Mouse (Mus musculus): Measurements from ENCODE around the gene Radil.
A peak's percentile ranks its signal among the peaks of the same experiment; 100 is the strongest.

The Radil gene

DNA sequence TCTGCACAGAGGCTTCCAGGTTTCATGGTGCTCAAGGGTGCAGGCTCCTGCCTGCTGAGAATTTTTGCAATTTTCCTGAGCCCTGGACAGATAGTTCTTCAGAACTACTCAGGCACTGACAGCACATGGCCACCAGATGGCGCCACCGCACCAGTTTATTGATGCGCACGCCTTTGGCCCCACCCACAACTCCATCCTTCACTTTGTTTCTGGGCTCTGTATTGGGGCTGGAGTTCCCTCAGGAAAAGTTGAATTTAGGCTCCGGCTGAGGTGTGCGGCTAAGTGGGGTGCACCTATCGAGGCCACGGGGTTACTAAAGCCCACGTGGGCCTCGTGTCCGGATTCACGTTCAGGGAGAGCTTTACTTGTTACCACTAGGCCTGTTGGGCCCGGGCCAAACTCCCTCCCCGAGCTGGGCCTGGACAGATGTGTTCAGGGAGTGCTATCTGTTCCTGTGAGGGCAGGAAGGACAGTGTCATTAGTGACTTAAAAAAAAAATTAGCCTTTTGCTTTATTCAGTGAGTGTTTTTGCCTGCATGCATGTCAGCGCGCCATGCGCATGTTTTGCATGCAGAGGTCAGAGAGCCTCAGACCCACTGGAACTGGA, 72.0 kb downstream of the Radil start:
- peak; percentile 69 for DNase-seq (ENCODE audit: low read depth)

DNA sequence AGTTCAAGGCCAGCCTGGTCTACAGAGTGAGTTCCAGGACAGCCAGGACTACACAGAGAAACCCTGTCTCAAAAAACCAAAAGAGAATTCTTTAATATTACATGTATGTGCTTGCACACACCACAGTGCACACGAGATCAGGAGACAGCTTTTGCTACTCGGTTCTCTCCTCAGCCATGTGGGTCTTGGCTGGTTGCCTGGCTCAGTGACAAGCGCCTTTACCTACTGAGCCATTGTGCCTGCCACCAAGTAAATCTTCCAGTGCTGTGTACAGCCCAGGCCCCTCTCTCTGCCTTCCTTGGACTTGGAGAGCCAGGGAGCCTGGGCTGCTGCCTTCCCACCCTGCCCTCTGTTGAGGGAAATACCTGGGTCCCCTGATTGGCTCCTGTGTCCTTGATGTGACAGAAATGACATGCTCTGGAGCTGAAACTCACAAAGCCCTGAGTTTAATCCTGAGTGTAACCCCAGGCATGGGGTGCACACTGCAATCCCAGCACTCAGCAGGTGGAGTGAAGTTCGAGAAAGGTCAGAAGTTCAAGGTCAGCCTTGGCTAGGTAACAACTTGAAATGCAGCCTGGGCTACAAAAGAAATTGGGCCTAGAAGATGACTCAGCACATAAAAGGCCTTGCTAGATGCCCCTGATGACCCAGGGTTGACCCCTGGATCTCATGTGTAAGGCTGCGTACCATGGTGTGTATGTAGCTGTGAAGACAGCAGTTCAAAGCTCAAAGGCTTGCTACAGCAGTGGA, 72.9 kb downstream of the Radil start:
- no peak for DNase-seq (ENCODE audit: low read depth)

DNA sequence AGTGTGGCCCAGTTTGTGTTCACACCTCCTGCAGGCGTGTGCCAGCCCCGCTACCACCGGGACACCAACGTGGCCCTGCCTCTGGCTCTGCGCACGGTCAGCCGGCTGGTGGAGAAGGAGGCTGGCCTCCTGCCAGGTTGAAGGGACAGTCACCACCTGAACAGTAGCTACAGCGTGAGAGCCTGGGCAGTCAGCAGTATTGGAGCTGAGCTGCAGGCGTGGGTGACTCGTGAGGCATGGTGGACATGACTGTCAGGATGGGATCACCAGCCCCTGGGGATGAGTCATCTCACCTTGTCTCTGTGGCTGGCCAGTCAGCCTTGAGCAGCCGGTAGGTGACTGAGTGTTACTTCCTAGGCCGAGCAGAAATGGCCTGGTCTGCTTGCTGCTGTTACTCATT, 73.6 kb downstream of the Radil start:
- no peak for DNase-seq (ENCODE audit: low read depth)

DNA sequence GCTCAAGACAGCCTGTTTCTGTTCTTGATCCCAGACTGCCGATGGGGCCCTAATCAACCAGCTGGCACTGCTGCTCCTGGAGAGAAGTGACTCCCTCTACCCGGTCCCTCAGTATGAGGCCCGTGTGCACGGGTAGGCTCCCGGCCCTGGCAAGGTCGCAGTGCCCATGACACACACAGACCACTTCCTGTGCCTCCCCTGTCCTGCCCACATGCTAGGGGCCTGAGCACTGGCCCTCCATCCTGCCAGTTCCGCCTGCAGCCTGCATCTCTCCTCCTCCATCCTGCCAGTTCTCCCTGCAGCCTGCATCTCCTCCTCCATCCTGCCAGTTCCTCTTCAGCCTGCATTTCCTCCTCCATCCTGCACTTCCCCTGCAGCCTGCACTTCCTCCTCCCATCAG, 75.2 kb downstream of the Radil start:
- no peak for DNase-seq (ENCODE audit: low read depth)

DNA sequence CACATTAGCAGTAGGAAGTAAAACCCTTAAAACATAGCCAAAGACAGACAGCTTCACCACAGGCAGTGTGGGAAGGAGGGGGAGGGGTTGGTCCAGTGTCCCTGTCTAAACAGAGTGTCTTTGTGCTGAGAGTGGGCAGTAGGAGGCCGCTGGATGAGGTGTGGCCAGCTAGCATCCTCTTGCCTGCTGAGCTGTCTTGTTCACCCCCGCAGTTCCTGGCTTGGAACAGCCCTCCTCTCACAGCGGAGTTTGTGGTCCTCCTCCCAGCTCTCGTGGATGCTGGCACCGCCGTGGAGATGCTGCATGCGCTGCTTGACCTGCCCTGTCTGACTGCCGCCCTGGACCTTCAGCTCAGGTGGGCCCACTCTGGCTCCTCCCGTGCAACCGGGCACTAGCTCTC, 77.2 kb downstream of the Radil start:
- no peak for DNase-seq (ENCODE audit: low read depth)

DNA sequence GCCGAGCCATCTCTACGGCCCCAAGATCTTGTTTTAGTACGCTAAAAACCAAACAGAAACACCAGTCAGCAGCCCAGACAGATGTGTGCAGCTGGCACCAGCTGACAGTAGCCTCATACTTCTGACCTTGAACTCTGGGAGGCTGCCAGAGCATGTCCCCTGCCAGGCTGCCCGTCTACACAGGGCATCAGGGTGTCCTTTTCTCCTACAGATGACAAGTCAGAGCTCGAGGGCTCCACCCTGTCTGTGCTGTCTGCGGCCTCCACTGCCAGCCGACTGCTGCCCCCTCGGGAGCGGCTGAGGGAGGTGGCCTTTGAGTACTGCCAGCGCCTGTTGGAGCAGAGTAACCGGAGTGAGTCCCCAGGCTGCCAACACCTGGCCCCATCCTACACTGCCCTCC, 81.1 kb downstream of the Radil start:
- no peak for DNase-seq (ENCODE audit: low read depth)

DNA sequence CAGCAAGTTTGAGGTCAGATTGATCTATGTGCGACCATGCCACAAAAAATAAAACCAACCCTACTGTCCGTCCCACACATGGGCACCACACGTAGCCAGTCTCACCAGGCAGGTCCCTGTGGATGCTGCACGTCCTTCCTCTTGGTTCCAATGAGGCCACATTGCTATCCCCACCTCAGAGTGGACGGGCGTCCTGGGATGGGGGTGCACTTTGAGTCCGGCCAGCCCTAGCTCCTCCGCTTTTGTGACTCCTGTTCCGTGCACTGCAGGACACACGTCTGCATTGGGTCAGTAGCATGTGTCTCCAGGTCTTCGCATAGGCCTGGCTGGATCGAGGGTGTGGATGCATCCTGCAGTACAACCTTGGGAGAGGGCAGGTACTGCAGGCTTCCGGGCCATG, 82.5 kb downstream of the Radil start:
- no peak for DNase-seq (ENCODE audit: low read depth)

DNA sequence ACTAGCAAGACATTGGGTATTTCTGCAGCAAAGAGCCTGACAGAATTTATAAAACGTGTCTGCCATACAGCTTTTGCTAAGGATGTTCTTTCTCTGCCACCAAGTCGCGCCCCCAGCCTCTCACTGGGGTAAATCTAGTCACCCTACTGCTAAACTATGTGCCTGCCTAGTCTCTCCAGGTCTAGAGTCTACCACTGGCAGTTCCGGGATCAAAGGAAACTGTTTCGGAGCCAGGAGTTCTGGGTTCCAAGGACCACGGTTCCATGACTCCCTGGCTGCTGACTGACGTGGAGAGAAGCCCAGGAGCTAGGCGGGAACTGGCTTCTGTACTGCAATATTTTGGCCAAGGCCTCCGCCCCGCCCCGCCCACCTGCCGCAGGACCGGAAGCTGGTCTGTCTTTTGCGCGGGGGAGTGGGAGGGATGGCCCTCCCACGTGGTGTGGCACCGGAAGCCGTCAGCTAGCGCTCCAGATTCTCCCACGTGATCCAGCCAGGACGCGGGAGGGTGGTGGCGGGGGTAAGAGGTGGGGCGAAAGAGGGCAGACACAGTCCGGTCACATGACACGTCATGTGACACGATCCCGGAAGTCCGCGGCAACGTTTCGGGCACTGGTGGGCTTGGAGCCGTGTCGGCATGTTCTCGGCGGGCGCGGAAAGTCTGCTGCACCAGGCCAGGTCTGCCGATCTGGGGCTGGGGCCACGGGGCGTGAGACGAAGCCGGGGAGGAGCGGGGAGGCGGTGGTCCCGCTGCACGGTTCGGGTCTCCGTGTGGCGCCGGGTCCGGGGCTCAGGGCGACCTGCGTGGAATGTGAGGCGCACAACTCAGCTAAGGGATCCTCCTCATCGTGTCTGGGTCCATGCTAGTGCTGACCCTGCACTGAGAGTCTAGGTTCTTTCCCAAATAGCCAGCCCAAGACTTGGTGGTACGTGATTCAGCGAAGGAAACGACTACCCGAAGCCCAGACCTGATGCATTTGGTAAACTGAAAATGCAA, 87.1 kb downstream of the Radil start, which contains the start of gene Ap5z1:
Gene Ap5z1 (plus strand): TSS at position 484 of the 994 bp plus-strand sequence.
- DNase-seq (ENCODE audit: low read depth) = peak; percentile 88

DNA sequence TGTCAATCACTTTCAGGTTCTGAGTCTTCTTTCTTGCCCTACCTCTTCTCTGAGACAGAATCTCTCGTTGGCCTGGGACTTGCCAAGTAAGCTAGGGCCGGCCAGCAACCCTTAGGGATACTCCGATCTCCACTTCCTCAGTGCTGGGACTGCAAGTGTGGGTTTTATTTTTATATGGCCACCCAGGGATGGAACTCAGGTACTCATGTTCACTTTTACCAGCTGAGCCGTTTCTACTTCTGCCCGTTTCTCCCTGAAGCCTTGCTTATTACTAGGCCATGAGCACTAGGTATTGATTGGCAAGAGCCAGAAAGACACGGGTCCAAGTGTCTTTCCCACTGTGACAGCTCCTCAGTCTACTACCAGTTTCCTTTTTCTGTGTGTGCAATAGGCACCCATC, 87.9 kb downstream of the Radil start:
- no peak for DNase-seq (ENCODE audit: low read depth)

DNA sequence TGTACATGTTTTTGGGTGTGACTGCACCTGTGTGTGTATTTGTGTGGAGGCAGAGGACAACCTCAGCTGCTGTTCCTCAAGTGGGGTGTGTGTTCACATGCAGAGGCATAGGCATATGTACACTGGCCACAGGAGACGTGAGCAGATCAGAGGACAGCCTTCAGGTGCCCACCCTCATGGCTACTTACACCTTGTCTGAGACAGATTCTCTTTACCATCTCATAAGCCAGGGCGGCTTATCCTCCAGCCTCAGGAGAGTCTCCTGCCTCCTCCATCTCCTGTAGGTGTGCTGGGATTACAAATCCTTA, 88.3 kb downstream of the Radil start:
- DNase-seq (ENCODE audit: low read depth) = no peak

DNA sequence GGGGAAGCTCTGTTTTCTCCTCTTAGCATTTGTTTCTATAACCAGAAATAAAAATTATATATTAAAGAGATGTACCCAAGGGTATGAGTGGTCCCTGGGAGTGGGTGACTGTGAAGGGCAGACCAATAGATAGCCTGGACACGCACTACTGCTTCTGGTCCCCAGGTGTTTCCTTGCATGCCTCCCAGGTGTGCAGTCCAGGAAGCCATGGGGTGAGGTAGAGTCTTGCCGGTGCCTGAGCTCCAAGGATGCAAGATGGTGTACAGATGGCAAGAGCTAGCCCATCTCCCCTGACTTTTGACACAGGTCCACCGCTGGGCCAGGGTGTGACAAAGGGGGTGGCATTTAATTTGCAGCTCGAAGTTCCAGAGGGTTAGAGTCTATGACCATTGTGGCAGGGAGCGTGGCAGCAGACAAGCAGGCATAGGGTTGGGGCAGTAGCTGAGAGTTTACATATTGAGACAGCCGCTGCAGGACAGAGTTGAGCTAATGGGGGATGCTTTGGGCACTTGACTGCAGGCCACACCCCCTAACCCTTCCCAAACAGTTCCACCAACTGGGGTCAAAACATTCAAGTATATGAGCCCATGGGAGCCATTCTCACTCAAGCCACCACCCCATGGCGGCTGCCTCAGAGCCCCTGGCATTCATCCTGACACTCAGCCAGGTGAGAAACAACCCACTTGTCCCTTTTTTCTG, 88.8 kb downstream of the Radil start:
- DNase-seq (ENCODE audit: low read depth) = no peak

DNA sequence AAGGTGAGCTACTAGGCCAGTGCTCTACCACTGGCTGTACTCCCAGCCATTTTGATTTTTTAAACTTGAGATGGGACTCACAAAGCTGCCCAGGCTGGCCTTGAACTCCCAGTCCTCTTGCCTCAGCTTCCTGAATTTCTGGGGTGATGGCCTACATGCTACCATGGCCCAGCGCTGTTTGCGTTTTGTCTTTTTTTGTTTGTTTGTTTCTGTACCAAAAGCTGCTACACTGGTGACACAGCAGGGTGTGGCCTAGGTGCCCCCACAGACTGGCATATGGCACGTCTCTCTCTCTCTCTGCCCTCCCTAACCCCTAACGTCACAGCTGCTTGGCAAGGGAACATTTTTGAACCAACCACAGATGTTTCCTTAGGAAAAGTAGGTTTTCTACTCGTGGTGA, 91.1 kb downstream of the Radil start:
- no peak for DNase-seq (ENCODE audit: low read depth)

DNA sequence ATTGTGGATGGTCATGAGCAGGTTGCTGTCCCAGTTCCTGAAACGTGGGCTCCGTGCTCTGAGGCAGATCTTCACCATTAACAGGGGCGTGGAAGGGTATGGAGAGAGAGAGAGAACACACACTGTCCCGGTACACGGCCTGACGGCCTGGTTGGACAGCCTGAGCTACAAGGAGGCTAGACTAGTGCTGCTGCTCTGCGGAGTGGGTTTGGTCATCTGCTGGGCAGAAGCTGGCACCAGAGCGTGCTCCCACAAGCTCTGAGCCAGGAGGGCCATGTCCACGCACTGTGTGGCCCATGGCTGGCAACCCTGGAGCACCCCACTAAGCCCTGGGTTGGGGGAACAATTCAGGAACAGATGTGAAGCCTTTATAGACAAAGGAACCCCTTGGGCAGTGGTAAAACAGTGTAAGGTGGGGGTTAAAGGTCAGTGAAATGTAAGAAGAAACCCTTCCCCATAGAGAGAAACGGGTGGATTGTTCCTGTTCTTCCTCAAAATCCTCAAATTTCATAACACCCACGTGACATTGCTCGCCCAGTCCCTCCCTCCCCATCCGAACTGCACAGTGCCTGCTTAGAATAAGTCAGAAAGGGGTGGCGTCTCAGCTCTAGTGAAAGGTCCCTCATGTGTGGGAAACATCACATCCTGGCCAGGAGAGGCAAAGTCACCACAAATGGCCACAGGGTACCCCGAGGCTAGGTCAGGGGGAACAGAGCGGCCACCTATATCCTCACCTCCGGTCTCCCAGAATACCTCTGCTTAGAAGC, 91.9 kb downstream of the Radil start:
- no peak for DNase-seq (ENCODE audit: low read depth)

DNA sequence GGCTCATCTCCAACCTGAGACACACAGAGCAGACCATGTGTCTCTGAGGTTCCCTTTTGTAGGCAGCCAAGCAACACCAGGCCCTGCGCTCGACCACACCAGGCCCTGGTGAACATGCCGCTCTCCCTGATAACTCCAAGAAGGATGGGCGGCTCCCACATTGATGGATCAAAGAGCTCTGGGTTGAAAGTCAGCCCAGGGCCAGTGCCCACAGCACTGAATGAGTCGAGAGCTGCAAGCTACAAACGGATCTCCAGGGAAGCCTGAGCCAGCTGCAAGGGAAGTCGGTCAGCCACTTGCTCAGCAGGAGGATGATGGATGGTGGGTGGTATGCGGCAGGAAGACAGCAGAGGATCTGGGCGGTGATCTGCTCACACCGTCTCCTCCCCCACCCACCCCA, 93.6 kb downstream of the Radil start:
- DNase-seq (ENCODE audit: low read depth) = no peak

DNA sequence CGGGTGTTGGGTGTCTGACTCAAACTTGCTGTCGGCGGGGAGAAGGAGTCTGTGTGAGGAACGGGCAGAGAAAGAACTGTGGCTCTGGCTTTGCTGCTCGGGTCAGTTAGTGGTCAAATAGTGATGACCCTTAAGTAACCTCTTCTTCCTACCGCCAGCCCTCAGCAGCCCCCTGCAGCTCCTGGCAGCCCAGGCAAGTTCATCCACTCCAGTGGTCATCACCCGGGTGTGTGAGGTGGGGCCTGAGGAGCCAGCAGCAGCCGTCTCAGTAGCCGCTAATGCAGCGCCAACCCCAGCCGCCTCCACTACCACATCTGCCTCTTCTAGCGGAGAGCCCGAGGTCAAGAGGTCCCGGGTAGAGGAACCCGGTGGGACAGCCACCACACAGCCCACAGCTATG, 94.6 kb downstream of the Radil start:
- DNase-seq (ENCODE audit: low read depth) = no peak

DNA sequence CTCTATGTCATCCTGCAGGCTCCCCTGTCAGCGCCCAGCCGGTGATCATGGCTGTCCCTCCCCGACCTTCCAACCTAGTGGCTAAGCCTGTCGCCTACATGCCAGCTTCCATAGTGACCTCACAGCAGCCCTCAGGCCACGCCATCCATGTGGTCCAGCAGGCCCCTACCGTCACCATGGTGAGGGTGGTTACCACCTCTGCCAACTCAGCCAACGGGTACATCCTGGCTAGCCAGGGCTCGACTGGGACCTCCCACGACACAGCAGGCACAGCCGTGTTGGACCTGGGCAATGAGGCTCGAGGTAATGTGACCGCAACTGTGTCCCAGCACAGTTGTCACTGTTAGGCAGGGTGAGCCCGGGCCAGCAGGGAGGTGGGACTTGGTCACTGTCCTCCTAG, 97.2 kb downstream of the Radil start:
- no peak for DNase-seq (ENCODE audit: low read depth)

DNA sequence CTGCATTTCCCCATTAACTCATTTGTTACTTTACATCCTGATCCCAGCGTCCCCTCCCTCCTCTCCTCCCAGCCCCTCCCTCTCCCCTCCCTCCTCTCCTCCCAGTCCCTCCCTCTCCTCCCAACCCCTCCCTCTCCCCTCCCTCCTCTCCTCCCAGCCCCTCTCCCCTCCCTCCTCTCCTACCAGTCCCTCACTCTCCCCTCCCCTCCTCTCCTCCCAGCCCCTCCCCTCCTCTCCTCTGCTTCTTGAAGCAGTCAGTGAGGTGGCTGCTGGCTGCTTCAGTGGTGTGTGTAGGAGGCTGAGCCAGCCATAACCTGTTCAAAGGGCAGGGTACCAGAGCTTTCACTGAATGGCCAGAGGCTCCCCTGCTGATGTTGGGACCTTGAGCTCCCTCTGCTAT, 99.1 kb downstream of the Radil start:
- DNase-seq (ENCODE audit: low read depth) = no peak

DNA sequence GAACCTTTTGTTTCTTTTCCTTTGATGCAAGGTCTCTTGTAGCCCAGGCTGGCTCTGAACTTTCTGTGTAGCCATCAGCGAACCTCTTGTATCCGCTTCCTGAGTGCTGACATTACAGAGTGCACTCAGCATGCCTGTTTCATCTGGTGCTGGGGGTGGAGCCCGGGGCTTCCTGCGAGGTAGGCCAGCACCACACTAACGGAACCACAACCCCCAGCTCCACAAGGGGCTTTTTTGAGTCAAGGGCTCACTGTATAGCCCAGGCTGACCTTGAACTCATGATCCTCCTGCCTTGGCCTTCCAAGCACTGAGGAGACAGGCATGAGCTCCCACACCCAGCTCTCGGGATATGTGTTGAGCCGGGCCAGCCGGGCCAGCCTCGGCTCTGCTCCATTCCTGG, 100.1 kb downstream of the Radil start:
- no peak for DNase-seq (ENCODE audit: low read depth)

DNA sequence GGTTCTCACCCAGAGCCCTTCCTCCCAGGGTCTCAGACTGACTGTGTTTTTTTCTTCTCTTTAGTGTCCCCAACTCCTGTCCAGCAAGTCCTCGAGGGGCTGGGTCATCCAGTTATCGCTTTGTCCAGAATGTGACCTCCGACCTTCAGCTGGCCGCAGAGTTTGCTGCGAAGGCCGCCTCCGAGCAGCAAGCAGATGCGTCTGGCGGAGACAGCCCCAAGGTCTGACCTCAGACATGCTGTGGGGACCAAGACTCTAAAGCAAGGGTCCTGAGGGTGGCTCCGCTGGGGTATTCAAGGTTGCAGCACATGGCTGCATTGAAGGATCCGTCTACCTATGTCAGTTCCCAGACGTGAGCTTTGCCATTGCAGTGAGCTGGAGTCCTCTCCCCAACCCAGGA, 102.3 kb downstream of the Radil start:
- no peak for DNase-seq (ENCODE audit: low read depth)

DNA sequence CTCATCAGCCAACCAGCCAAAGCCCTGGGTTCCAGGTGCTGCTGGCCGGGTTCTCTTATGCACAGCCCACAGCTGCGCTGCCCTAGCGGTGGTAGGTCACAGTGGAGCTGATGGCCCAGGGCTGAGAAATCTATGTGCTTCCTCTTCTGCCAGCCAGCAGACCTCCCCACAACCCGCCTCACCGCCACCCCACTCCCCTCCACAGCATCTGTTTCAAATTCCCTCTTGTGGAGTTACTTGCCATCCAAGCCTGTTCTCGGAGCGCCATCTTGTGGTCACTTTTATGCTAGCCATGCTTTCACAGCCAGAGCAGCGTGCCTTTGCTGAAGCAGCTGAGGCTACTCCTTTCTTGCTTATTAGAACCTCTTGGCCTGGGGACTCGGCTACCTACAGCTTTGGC, 102.8 kb downstream of the Radil start:
- DNase-seq (ENCODE audit: low read depth) = peak; percentile 96

DNA sequence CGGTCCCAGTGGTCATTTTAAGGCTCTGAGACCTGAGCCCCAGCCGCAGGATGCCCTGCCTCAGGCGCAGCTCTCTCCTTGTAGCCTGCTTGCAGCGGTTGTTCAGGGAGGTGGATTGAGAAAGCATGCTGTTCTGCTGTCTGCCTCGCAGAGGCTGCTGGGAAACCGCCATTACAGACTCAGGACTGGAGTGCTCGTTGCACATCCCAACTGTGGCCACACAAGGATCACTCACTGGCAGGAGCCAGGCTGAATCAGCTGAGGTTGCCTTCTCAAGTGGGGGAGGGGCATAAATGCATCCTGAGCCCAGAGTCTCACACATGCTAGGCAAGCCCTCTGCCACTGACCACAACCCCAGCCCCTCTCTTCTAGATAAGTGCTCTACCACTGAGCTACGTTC, 105.2 kb downstream of the Radil start:
- no peak for DNase-seq (ENCODE audit: low read depth)
